Mouse (Mus musculus) liver, adult 2 months (tissue): ENCODE data around the gene Wfdc1.

Experiments used
- CTCF ChIP-seq: fragments of 200-500 bp; IDR thresholded peaks from 2 replicates; pipeline ENCODE4 v1.5.1; 2011; ENCODE audit warnings: low read depth, low read length, control low read depth
- POLR2A ChIP-seq: fragments of 200-500 bp; IDR thresholded peaks from 2 replicates; pipeline ENCODE4 v1.6.1; 2011; ENCODE audit warnings: low read length, control low read depth; ENCODE audit not compliant: insufficient read depth; ENCODE audit errors: extremely low read depth

- TF ChIP-seq CTCF (no peak), POLR2A (no peak)
Measured at GRCm38 (mm10) chr8:119708471-119708870, 42.3 kb downstream of the Wfdc1 start.
